Comparison of ENCODE assay signal across 23 mouse cellular contexts in genomic region chr10:3511401-3511800, GRCm38 (mm10). TPM values are rescaled to one million over a fixed set of nuclear protein-coding genes. Genes with fewer than 3 reads are reported as not detected.
DNase-seq lines count a peak whose midpoint lies in the region; ATAC-seq lines count a peak whose summit lies in the region.
"Had no signal": no experiment of that assay in that cellular context is flagged by ENCODE, and none has a peak within 500 bp of the region (broad histone marks: within the 10 kb centered on the region; RNA-seq: fewer than 3 reads in every experiment).

No protein-coding gene starts in this region.

- no peak overlapping the region for H3K9ac ChIP-seq in midbrain, embryonic 11.5 days (ENCODE audit: low read length)
- H3K9ac ChIP-seq in midbrain, embryonic 15.5 days, result no peak overlapping the region
- H3K9ac ChIP-seq: forebrain, embryonic 13.5 days; heart, embryonic 13.5 days; hindbrain, embryonic 12.5 days had no signal

- no peak overlapping the region for H3K4me3 ChIP-seq in midbrain, embryonic 11.5 days (ENCODE audit: low read depth, low read length)
- no peak overlapping the region for H3K4me3 ChIP-seq in midbrain, embryonic 15.5 days
- H3K4me3 ChIP-seq: forebrain, embryonic 10.5 days; forebrain, embryonic 13.5 days; heart, adult 2 months; heart, embryonic 10.5 days; heart, embryonic 13.5 days; hindbrain, embryonic 12.5 days had no signal

- H3K36me3 ChIP-seq in midbrain, embryonic 11.5 days (ENCODE audit: control insufficient read depth, insufficient read depth, low read length), result no peaks in the 10 kb centered on the region
- H3K36me3 ChIP-seq in midbrain, embryonic 15.5 days (replicated peaks), result no peaks in the 10 kb centered on the region
- H3K36me3 ChIP-seq: forebrain, embryonic 10.5 days; heart, embryonic 10.5 days; heart, embryonic 13.5 days; hindbrain, embryonic 12.5 days had no signal

- H3K27ac ChIP-seq in midbrain, embryonic 11.5 days (ENCODE audit: low read depth, low read length), result no peak overlapping the region
- no peak overlapping the region for H3K27ac ChIP-seq in midbrain, embryonic 15.5 days
- H3K27ac ChIP-seq: forebrain, embryonic 10.5 days; forebrain, embryonic 13.5 days; heart, adult 2 months; heart, embryonic 10.5 days; hindbrain, embryonic 12.5 days had no signal

- no peaks in the 10 kb centered on the region for H3K27me3 ChIP-seq in midbrain, embryonic 11.5 days (ENCODE audit: control insufficient read depth, insufficient read depth, low read length)
- no peaks in the 10 kb centered on the region for H3K27me3 ChIP-seq in midbrain, embryonic 15.5 days (replicated peaks)
- H3K27me3 ChIP-seq: forebrain, embryonic 13.5 days; heart, embryonic 13.5 days; hindbrain, embryonic 12.5 days had no signal

- no peak for ATAC-seq in midbrain, embryonic 11.5 days (ENCODE audit: low FRiP score)
- ATAC-seq in midbrain, embryonic 15.5 days (replicated peaks), result no peak
- peak; percentile 18 for ATAC-seq in activated CD4-positive, CD25-positive, alpha-beta regulatory T cell, adult 4 months
- no peak for ATAC-seq in cerebellum, adult (ENCODE audit: insufficient number of reproducible peaks, low FRiP score, low TSS enrichment)
- ATAC-seq: forebrain, embryonic 13.5 days; forebrain, embryonic 16.5 days; hindbrain, embryonic 16.5 days had no signal

- DNase-seq in midbrain, embryonic 11.5 days (ENCODE audit: low spot score, missing footprints), result peak; percentile 71
- peak; percentile 42 for DNase-seq in thymus, postnatal 14 days
- DNase-seq in kidney, postnatal 25 days, result no peak
- DNase-seq: adrenal gland, adult 8-10 months; adrenal gland, postnatal 25 days; B cell, adult 2 months; cerebellum, adult 18-20 months; cerebellum, adult 9-10 months; cerebellum, postnatal 14 days; gastrocnemius, postnatal 10 days; gastrocnemius, postnatal 36 days; heart, adult 2 months had no signal

- H3K4me1 ChIP-seq in midbrain, embryonic 11.5 days (ENCODE audit: control insufficient read depth, insufficient read depth, low read length), result no peaks in the 10 kb centered on the region
- peaks cover 27% of the 10 kb centered on the region for H3K4me1 ChIP-seq in midbrain, embryonic 15.5 days

- 71% methylated on average over 3 of the region's 3 CpGs for WGBS in midbrain, embryonic 11.5 days
- 77% methylated on average over 3 of the region's 3 CpGs for WGBS in midbrain, embryonic 15.5 days

- no peaks in the 10 kb centered on the region for H3K9me3 ChIP-seq in midbrain, embryonic 11.5 days (ENCODE audit: control insufficient read depth, low read length)
- H3K9me3 ChIP-seq in midbrain, embryonic 15.5 days, result no peaks in the 10 kb centered on the region
- H3K9me3 ChIP-seq: forebrain, embryonic 10.5 days; forebrain, embryonic 13.5 days; heart, embryonic 10.5 days; heart, embryonic 13.5 days; hindbrain, embryonic 12.5 days had no signal

- no peak overlapping the region for H3K4me2 ChIP-seq in midbrain, embryonic 11.5 days
- no peak overlapping the region for H3K4me2 ChIP-seq in midbrain, embryonic 15.5 days
- H3K4me2 ChIP-seq: forebrain, embryonic 13.5 days; heart, embryonic 13.5 days; hindbrain, embryonic 12.5 days had no signal

RNA-seq across cellular contexts. Expression of gene Iyd, which starts 28.6 kb away (rescaled TPM):
- not detected in 2 replicates for polyA plus RNA-seq in midbrain, embryonic 11.5 days (2014; fragmentation: Nextera tagmentation; extraction: Ambion mirVana)
- polyA plus RNA-seq in midbrain, embryonic 15.5 days (2015; fragmentation: Nextera tagmentation; extraction: Ambion mirVana), result 0.28 and 0.45 TPM in 2 replicates
- polyA plus RNA-seq in activated CD4-positive, CD25-positive, alpha-beta regulatory T cell, adult 4 months (2017; shearing (Covaris generic)), result not detected
- polyA plus RNA-seq: embryonic facial prominence, embryonic 11.5 days; forebrain, embryonic 10.5 days; heart, adult 2 months; hindbrain, embryonic 12.5 days had no signal

Comparison
In these comparisons a context has a peak if more than half of its experiments do, and no peak if none do; other contexts are left out.
1. DNase-seq: peak in midbrain, embryonic 11.5 days (single experiment) and thymus, postnatal 14 days (single experiment); none in kidney, postnatal 25 days (0 of 2).